Mouse (Mus musculus) hindbrain, embryonic 12.5 days (tissue): ENCODE data around the gene Prr23a1. TPM values are rescaled to one million over a fixed set of nuclear protein-coding genes. Genes with fewer than 3 reads are reported as not detected.

Source experiments
- ATAC-seq: fragments of 200-750 bp; cut with Nextera tagmentation; 2 replicates; pipeline ENCODE4 v1.8.0; 2017; ENCODE audit warnings: moderate TSS enrichment; ENCODE audit not compliant: low FRiP score
- H3K27ac ChIP-seq: fragments of 300-500 bp; sonication (generic); 2 replicates; pipeline ENCODE4 v1.5.1; 2016; ENCODE audit warnings: mild to moderate bottlenecking
- H3K27me3 ChIP-seq: fragments of 300-500 bp; sonication (generic); 2 replicates; pipeline ENCODE4 v1.6.1; 2016; ENCODE audit warnings: mild to moderate bottlenecking
- H3K36me3 ChIP-seq: fragments of 300-500 bp; sonication (generic); 2 replicates; pipeline ENCODE4 v1.6.1; 2016; ENCODE audit warnings: mild to moderate bottlenecking
- H3K4me1 ChIP-seq: fragments of 300-500 bp; sonication (generic); 2 replicates; pipeline ENCODE4 v1.6.1; 2016
- H3K4me2 ChIP-seq: fragments of 300-500 bp; sonication (generic); replicated peaks from 2 replicates; pipeline ENCODE4 v1.6.1; 2016; ENCODE audit warnings: mild to moderate bottlenecking
- H3K4me3 ChIP-seq: fragments of 300-500 bp; sonication (generic); 2 replicates; pipeline ENCODE4 v1.5.1; 2016; ENCODE audit warnings: mild to moderate bottlenecking
- H3K9ac ChIP-seq: fragments of 300-500 bp; sonication (generic); 2 replicates; pipeline ENCODE4 v1.6.1; 2016; ENCODE audit warnings: mild to moderate bottlenecking, moderate library complexity
- H3K9me3 ChIP-seq: fragments of 300-500 bp; sonication (generic); replicated peaks from 2 replicates; pipeline ENCODE4 v1.6.1; 2016; ENCODE audit warnings: mild to moderate bottlenecking
- WGBS: fragments of 180-500 bp; shearing (Covaris S2); methylation state at CpG from one replicate; pipeline ENCODE4 v1.1.7; 2016; 5-methylcytosine and 5-hydroxymethylcytosine counted together
- polyA plus RNA-seq: library from polyadenylated mRNA; unstranded; fragments of >200 nt; fragmentation: Nextera tagmentation; extraction: Ambion mirVana; gene quantifications from 2 replicates; pipeline ENCODE4 v1.2.1, GENCODE M21; 2016

Prr23a1 gene
- polyA plus RNA-seq, 1 experiment from 2014 or later: not detected

DNA sequence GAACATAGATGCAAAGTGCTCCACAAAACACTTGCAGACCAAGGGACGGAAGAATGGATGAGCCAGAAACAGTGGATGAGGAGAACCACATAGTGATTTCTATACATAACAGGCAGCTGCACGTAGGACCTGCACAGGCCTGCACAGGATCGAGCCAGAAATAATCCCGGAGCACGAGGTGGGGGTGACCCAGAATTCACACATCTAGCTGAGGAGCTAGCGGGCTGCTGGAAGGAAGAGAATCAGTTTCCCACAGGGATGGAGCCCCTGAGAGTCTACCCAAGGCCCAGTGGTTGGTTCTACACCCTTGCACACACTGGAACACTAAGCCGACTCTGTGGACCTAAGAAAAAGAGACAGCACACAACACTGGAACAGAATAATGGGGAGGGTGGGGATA, 18.5 kb upstream of the Prr23a1 start:
- Histone ChIP-seq H3K4me3 (no peak overlapping the region), H3K27me3 (no peaks in the 10 kb centered on the region), H3K9me3 (no peaks in the 10 kb centered on the region), H3K36me3 (no peaks in the 10 kb centered on the region), H3K4me1 (no peaks in the 10 kb centered on the region), H3K9ac (no peak overlapping the region), H3K4me2 (no peak overlapping the region), H3K27ac (no peak overlapping the region)
- WGBS: 90% methylated on average over 7 of the region's 7 CpGs
- ATAC-seq: no peak

DNA sequence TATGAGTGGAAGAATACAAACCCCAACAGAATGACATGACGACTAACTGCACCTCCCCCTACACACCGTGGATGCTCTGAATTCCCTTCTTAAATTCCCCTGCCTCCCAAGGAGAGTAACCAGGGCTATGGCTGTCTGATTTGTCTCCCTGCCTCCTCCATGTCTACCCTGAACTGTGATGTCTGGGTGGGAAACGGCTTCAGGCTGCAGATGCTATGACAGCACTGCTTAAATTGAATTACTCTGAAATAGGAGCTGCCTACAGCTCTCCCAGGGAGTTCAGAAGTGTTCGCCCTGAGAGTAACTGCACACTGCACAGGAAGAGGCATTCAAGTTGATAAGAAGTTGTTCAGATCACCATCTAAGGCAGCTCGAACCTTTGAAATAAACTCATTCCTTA, 12.8 kb upstream of the Prr23a1 start:
- H3K4me1 ChIP-seq: no peaks in the 10 kb centered on the region
- H3K27ac ChIP-seq: no peak overlapping the region
- no peak for ATAC-seq
- 59% methylated on average over 5 of the region's 5 CpGs for WGBS
- H3K27me3 ChIP-seq: no peaks in the 10 kb centered on the region
- no peak overlapping the region for H3K4me3 ChIP-seq
- no peak overlapping the region for H3K9ac ChIP-seq
- H3K4me2 ChIP-seq: no peak overlapping the region
- H3K9me3 ChIP-seq: no peaks in the 10 kb centered on the region
- no peaks in the 10 kb centered on the region for H3K36me3 ChIP-seq

DNA sequence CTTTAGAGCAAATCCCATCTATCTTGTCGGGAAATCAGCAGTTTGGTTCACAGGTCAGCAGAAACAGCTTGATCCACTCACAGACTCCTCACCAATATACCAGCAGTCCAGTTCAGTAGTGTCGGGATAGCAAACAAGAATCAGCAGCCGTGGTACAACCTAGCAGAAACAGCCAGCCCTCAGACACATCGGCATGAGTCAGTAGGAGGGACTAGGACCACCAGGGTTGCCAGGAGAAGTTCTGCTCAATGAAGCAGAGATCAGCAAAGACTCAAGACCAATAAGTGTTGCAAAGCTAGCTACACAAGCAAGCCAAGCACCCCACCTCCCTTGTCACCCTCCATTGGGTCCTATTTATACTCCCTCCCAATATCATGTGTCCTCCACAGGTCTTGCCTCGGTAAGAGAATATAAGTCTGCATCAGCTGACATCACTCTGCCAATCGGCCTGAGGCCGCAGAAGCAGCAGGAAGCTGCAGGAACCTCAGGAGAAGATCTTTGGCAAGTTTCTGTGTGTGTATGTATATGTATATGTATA, 4.7 kb upstream of the Prr23a1 start:
- WGBS: 81% methylated on average over 7 of the region's 7 CpGs

DNA sequence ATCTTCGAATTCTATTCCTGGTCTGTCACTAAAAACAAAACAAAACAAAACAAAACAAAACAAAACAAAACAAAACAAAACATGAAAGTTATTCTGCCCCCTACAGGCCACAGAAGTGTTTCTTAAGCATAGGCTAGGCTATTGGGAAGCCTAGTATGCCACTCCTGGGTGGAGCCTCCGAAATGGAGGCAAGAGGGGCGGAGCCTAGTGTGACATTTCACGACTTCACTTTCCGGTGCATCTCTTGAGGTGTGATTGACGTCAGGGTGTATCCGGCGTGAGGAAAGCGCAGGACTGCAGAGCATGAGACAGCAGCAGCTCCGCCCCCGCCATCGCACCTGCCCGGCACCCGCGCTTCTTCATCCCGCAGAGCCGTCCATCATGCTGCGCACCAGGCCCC, 13.9 kb downstream of the Prr23a1 start, which contains the start of gene Prr23a2:
Gene Prr23a2 (plus strand): TSS at position 285 of the 400 bp plus-strand sequence.
- Histone ChIP-seq H3K4me2 (no peak within 1 kb of the TSS), H3K9ac (no peak within 1 kb of the TSS), H3K27ac (no peak within 1 kb of the TSS), H3K4me3 (no peak within 1 kb of the TSS), H3K27me3 (no peaks in the 10 kb centered on the region), H3K36me3 (no peaks in the 10 kb centered on the region), H3K4me1 (no peaks in the 10 kb centered on the region), H3K9me3 (no peaks in the 10 kb centered on the region)
- WGBS: 65% methylated on average over 18 of the region's 18 CpGs
- no peak for ATAC-seq

More for the DNA sequence above, 4.7 kb upstream of the Prr23a1 start:
- no peak overlapping the region for H3K9ac ChIP-seq
- no peak overlapping the region for H3K4me3 ChIP-seq
- H3K4me1 ChIP-seq: no peaks in the 10 kb centered on the region
- ATAC-seq: no peak
- no peaks in the 10 kb centered on the region for H3K27me3 ChIP-seq
- no peaks in the 10 kb centered on the region for H3K9me3 ChIP-seq
- H3K36me3 ChIP-seq: no peaks in the 10 kb centered on the region
- no peak overlapping the region for H3K4me2 ChIP-seq
- H3K27ac ChIP-seq: no peak overlapping the region

DNA sequence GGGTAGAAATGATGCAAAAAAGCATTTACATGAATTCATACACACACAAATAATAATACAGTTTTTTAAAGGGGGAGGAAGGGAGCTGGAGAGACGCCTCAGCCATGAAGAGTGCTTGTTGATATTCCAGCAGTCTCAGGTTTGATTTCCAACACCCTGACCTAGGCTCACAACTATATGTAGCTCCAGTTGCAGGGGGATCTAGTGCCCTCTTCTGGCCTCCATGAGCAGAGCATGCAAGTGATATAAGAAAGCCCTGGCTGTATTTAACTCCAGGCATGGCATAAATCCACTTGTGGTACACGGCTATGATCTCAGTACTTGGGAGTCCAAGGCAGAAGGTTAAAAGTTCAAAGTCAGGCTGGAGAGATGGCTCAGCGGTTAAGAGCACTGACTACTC, 21.2 kb downstream of the Prr23a1 start:
- no peak overlapping the region for H3K27ac ChIP-seq
- H3K4me3 ChIP-seq: no peak overlapping the region
- no peak overlapping the region for H3K9ac ChIP-seq
- no peak for ATAC-seq
- peaks cover 9% of the 10 kb centered on the region; the same call in 1 of the 2 replicates for H3K27me3 ChIP-seq
- no peaks in the 10 kb centered on the region for H3K4me1 ChIP-seq
- H3K9me3 ChIP-seq: no peaks in the 10 kb centered on the region
- H3K4me2 ChIP-seq: no peak overlapping the region
- 77% methylated on average over 3 of the region's 3 CpGs for WGBS
- H3K36me3 ChIP-seq: no peaks in the 10 kb centered on the region

DNA sequence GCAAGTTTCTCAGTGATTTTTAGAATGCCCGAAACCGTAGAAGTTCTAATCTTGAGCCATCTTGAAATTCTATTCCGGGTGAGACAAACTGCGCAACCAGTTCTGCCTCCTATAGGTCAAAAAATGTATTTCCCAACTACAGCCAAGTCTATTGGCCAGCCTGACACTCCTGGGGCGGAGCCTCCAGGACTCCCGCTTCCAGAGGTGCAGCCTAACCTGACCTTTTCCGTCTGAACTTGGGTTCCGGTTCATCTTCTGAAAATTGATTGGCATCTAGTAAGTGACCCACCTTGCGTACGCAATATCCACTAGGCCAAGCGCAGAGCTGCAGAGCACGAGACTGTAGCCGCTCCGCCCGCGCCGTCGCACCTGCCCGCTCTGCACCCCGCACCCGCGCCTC, 22.3 kb downstream of the Prr23a1 start, which contains the start of gene Prr23a3:
Gene Prr23a3 (plus strand): TSS at position 197 of the 400 bp plus-strand sequence.
- WGBS: 50% methylated on average over 22 of the region's 22 CpGs
- no peak within 1 kb of the TSS for H3K27ac ChIP-seq
- no peaks in the 10 kb centered on the region for H3K4me1 ChIP-seq
- ATAC-seq: no peak
- peaks cover 9% of the 10 kb centered on the region; the same call in 1 of the 2 replicates for H3K27me3 ChIP-seq
- H3K9ac ChIP-seq: no peak within 1 kb of the TSS
- no peaks in the 10 kb centered on the region for H3K9me3 ChIP-seq
- no peak within 1 kb of the TSS for H3K4me3 ChIP-seq
- H3K36me3 ChIP-seq: no peaks in the 10 kb centered on the region
- peak within 1 kb of the TSS; percentile 9; the same call in 1 of the 2 replicates for H3K4me2 ChIP-seq

Other genes with a start within 250 kb of the Prr23a1 start
- 58.5 and 60.7 TPM in 2 replicates for gene Mrps22, start 240.8 kb upstream of the Prr23a1 start, polyA plus RNA-seq
- not detected in 2 replicates for gene Prr23a2, start 14.0 kb downstream of the Prr23a1 start, polyA plus RNA-seq
- gene Prr23a3, start 22.3 kb downstream of the Prr23a1 start, polyA plus RNA-seq: not detected in 2 replicates
- gene 7420426K07Rik, start 60.6 kb downstream of the Prr23a1 start, polyA plus RNA-seq: not detected in 2 replicates
- 1.6 and 2.0 TPM in 2 replicates for gene Foxl2, start 112.8 kb downstream of the Prr23a1 start, polyA plus RNA-seq
- 85.8 and 87.1 TPM in 2 replicates for gene Faim, start 143.9 kb downstream of the Prr23a1 start, polyA plus RNA-seq
- not detected in 2 replicates for gene Gm1123, start 193.2 kb downstream of the Prr23a1 start, polyA plus RNA-seq